Mouse (Mus musculus) T-cell, adult 2 months (primary cell): ENCODE data around the gene Fbxw13.
"Not testable (repeated sequence)": the region's sequence is repeated elsewhere in the genome, so short reads cannot be mapped to it uniquely, and the experiment has no call there.

Source experiments
- DNase-seq: peaks from one replicate; pipeline ENCODE4 v3.0.0; 2022; ENCODE audit warnings: low spot score

The Fbxw13 gene

GRCm38 (mm10) chr9:109195875-109196274 lies at the start of gene Fbxw13:
Gene Fbxw13, minus strand, starts transcription at chr9:109195975.
- not testable (repeated sequence) for DNase-seq

- DNase-seq = no peak
Measured at GRCm38 (mm10) chr9:109234654-109235053, 38.9 kb upstream of the Fbxw13 start, which contains the start of gene Fbxw20. Gene Fbxw20, minus strand, starts transcription at chr9:109234754.

GRCm38 (mm10) chr9:109218449-109218848 lies 22.7 kb upstream of the Fbxw13 start:
- no peak for DNase-seq

- not testable (repeated sequence) for DNase-seq
Measured at GRCm38 (mm10) chr9:109201347-109201746, 5.6 kb upstream of the Fbxw13 start.

GRCm38 (mm10) chr9:109200349-109200748 lies 4.6 kb upstream of the Fbxw13 start:
- no peak for DNase-seq

- no peak for DNase-seq
Measured at GRCm38 (mm10) chr9:109199353-109199752, 3.6 kb upstream of the Fbxw13 start.

GRCm38 (mm10) chr9:109177208-109177607 lies 18.6 kb downstream of the Fbxw13 start:
- no peak for DNase-seq

GRCm38 (mm10) chr9:109176301-109176700 lies 19.5 kb downstream of the Fbxw13 start:
- no peak for DNase-seq

- no peak for DNase-seq
Measured at GRCm38 (mm10) chr9:109167316-109167715, 28.5 kb downstream of the Fbxw13 start.

- DNase-seq = no peak
Measured at GRCm38 (mm10) chr9:109161941-109162340, 33.8 kb downstream of the Fbxw13 start, which contains the start of gene Fbxw21. Gene Fbxw21, minus strand, starts transcription at chr9:109162041.

GRCm38 (mm10) chr9:109140414-109140813 lies 55.4 kb downstream of the Fbxw13 start:
- not testable (repeated sequence) for DNase-seq

GRCm38 (mm10) chr9:109130076-109130475 lies 65.7 kb downstream of the Fbxw13 start:
- no peak for DNase-seq
